Mouse (Mus musculus) heart, adult 2 months (tissue): ENCODE results near the gene Krtcap2. TPM values are rescaled to one million over a fixed set of nuclear protein-coding genes. Genes with fewer than 3 reads are reported as not detected.

Experiments used
- DNase-seq, 2 experiments: peaks; one replicate each; pipeline ENCODE4 v3.0.0; 2021
- H3K27ac ChIP-seq: fragments of 200-600 bp; 2 replicates; pipeline ENCODE4 v1.8.1; 2022
- H3K27me3 ChIP-seq: fragments of 200-500 bp; 2 replicates; pipeline ENCODE4 v1.6.1; 2012; ENCODE audit warnings: mild to moderate bottlenecking, low read length, inconsistent platforms, mixed read lengths; ENCODE audit not compliant: control insufficient read depth, insufficient read depth
- H3K36me3 ChIP-seq: fragments of 200-500 bp; 2 replicates; pipeline ENCODE4 v1.6.1; 2012; ENCODE audit warnings: low read length, inconsistent platforms; ENCODE audit not compliant: control insufficient read depth, insufficient read depth
- H3K4me1 ChIP-seq: fragments of 200-500 bp; 2 replicates; pipeline ENCODE4 v1.6.1; 2011; ENCODE audit warnings: low read length; ENCODE audit not compliant: control insufficient read depth, insufficient read depth
- H3K4me3 ChIP-seq: fragments of 200-600 bp; 2 replicates; pipeline ENCODE4 v1.8.1; 2022
- H3K79me2 ChIP-seq: fragments of 200-500 bp; replicated peaks from 2 replicates; pipeline ENCODE4 v1.6.1; 2012; ENCODE audit warnings: mild to moderate bottlenecking, inconsistent platforms, low read length, moderate library complexity, mixed read lengths; ENCODE audit not compliant: control insufficient read depth, insufficient read depth
- H3K9ac ChIP-seq: fragments of 200-500 bp; 2 replicates; pipeline ENCODE4 v1.6.1; 2012; ENCODE audit warnings: low read depth, mild to moderate bottlenecking, control low read depth, inconsistent platforms, low read length, mixed read lengths
- CTCF ChIP-seq: fragments of 200-600 bp; IDR thresholded peaks from 2 replicates; pipeline ENCODE4 v1.8.1; 2022; ENCODE audit warnings: antibody characterized with exemption, mild to moderate bottlenecking, moderate library complexity
- EP300 ChIP-seq: fragments of 200-500 bp; IDR thresholded peaks from 2 replicates; pipeline ENCODE4 v1.6.1; 2011; ENCODE audit warnings: low read depth, low read length, control low read depth; ENCODE audit not compliant: insufficient read depth
- POLR2A ChIP-seq: fragments of 200-500 bp; IDR thresholded peaks from 2 replicates; pipeline ENCODE4 v1.6.1; 2011; ENCODE audit warnings: mild to moderate bottlenecking, low read depth, low read length, control low read depth; ENCODE audit not compliant: insufficient read depth
- WGBS: fragments of 180-500 bp; shearing (Covaris S2); methylation state at CpG from one replicate; pipeline ENCODE4 v1.1.7; 2018; 5-methylcytosine and 5-hydroxymethylcytosine counted together
- intact Hi-C: fragments of 180-260 bp; cut with DNase I; formaldehyde crosslinking; loops from one replicate; pipeline ENCODE4 v1.15.1; 2025
- polyA plus RNA-seq: library from polyadenylated mRNA; depleted of rRNA; stranded (reverse); fragments of >200 nt; gene quantifications from 2 replicates; pipeline ENCODE4 v1.2.3, GENCODE M21; 2012
- total RNA-seq, 2 experiments: library from RNA; stranded (reverse); gene quantifications; 2 replicates each; pipeline ENCODE4 v1.2.3; 2021

Gene Krtcap2
- total and polyA plus RNA-seq, 3 experiments, result 80.7 to 116 (median 95.7) TPM

DNA sequence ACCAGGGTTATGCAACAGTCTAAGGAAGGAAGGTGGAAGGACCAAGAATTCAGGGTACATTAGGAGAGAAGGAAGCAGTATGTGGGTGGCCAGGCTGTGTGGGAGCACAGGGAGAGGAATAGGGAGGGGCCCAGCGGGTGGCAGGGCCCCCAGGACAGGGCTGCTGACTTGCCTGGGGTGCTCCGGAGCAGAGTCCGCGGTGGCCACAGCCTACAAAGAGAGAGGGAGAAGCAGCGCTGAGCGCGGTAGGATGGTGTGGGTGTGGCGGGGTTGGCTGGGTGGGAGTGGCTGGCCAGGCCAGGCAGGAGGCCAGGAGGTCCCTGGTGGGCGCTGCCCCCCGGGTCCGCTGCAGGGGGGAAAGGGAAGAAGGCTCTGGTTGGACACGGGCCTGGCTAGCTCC is 7.3 kb upstream of the Krtcap2 start:
- DNase-seq, result no peak
- WGBS, result 54% methylated on average over 12 of the region's 12 CpGs
- no peaks in the 10 kb centered on the region for H3K4me1 ChIP-seq

DNA sequence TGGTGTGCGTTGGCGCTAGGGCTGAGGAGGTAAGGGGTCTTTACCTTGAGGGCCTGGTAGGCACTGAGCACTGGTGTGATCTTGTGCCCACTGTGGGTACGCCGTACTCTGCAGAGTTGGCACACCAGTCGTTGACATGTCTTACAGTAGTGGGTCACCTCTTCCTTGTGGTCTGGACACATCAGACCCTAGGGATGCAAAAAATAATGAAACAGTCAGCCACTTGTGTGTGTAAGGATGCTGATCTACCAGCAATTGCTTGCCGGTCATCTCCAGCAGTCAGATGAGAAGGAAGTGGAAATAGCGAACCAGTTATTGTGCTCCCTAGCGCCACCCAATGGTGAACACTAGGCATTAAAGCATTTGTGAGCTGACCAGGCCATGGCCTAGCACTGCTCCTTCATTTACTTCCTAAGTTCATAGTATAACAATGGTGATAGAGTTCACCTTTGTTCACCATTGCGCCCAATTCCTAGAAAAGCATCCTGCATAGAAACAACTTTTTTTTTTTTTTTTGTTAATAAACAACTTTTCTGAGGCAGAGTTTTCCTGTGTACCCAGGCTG is 3.4 kb upstream of the Krtcap2 start:
- WGBS, result 67% methylated on average over 9 of the region's 9 CpGs
- TF ChIP-seq POLR2A, result no peak
- peak; percentile 74 for TF ChIP-seq CTCF
- no peak for TF ChIP-seq EP300
- intact Hi-C loops, result no loop called here
- H3K27ac ChIP-seq, result no peak overlapping the region
- H3K27me3 ChIP-seq, result no peaks in the 10 kb centered on the region
- no peak overlapping the region for H3K4me3 ChIP-seq
- H3K9ac ChIP-seq, result no peak overlapping the region
- peaks cover 1% of the 10 kb centered on the region; the same call in 1 of the 2 replicates for H3K4me1 ChIP-seq
- H3K79me2 ChIP-seq, result no peaks in the 10 kb centered on the region
- H3K36me3 ChIP-seq, result no peaks in the 10 kb centered on the region
- peak in 1 of 2 experiments; percentile 53 for DNase-seq

More for the DNA sequence above, 7.3 kb upstream of the Krtcap2 start:
- Histone ChIP-seq H3K27ac (no peak overlapping the region), H3K9ac (no peak overlapping the region), H3K4me3 (no peak overlapping the region), H3K36me3 (no peaks in the 10 kb centered on the region), H3K79me2 (no peaks in the 10 kb centered on the region), H3K27me3 (no peaks in the 10 kb centered on the region)
- TF ChIP-seq POLR2A (no peak), CTCF (no peak), EP300 (no peak)
- intact Hi-C loops, result no loop called here

DNA sequence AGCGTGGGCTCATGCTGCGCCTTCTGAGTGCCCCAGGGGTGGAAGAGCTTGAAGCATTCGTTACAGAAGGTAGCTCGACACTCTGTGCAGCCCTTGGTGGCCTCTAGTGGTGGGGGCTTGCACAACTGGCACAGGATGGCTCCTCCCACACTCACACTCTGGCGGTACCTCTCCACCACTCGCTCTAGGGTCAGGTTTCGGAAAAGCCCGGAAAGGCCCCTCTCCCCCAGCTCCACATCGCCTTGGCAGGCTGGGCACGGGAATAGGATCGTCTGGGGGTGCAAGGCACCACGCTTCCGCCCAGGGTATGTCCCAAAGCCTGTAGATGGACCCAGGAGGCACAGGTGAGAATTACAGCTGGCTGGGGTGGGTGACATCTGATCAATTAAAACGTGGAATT is 2.2 kb upstream of the Krtcap2 start:
- no peak overlapping the region for H3K4me3 ChIP-seq
- no peak overlapping the region for H3K9ac ChIP-seq
- no peak for TF ChIP-seq EP300
- TF ChIP-seq CTCF, result peak; percentile 61
- no peak for TF ChIP-seq POLR2A
- H3K79me2 ChIP-seq, result no peaks in the 10 kb centered on the region
- peaks cover 1% of the 10 kb centered on the region; the same call in 1 of the 2 replicates for H3K4me1 ChIP-seq
- intact Hi-C loops, result no loop called here
- no peaks in the 10 kb centered on the region for H3K27me3 ChIP-seq
- H3K27ac ChIP-seq, result no peak overlapping the region
- H3K36me3 ChIP-seq, result no peaks in the 10 kb centered on the region
- DNase-seq, result peak in 1 of 2 experiments; percentile 50
- WGBS, result 36% methylated on average over 14 of the region's 14 CpGs

DNA sequence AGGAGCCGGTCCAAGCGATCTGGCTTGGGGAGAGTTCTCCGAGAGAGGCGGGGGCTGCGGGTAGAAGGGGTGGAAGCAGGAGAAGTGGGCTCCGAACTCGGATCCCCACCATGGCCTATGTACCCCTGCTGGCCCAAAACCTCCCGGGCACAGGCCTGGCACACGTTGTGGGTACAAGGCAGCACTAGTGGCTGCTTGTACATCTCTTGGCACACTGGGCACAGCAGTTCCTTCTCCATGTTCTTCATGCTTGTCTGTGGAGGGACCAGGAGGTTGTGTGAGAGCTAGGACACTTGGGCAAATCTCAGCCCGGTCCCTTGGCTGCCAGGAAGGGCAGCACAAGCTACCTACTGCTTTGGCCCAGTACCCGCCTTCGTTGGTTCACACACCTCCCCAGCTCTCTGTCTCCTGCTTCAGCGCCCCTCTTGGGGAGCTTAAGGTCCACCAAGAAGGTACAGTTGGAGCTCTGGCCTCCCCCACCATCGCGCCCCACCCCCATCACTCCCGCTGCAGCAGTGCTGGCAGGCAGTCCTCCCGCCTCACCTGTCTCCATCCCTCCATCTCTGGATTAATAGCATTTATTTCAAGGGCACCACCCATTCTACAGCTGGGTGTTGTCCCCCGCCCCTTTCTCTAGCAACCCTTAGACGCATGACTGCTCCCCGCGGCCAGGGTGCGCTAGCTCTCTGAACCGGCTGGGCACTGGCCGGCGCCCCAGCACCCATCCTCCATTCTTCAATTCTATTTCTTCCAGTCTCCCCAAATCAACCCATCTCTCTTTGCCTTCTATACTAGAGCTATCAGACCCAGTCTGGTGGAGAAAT is 1.4 kb upstream of the Krtcap2 start:
- H3K4me3 ChIP-seq, result no peak overlapping the region; the same call in 1 of the 2 replicates
- intact Hi-C loops, result no loop called here
- H3K36me3 ChIP-seq, result no peaks in the 10 kb centered on the region
- H3K9ac ChIP-seq, result no peak overlapping the region
- no peak for DNase-seq
- WGBS, result 31% methylated on average over 25 of the region's 25 CpGs
- H3K4me1 ChIP-seq, result peaks cover 1% of the 10 kb centered on the region; the same call in 1 of the 2 replicates
- no peaks in the 10 kb centered on the region for H3K79me2 ChIP-seq
- no peak overlapping the region for H3K27ac ChIP-seq
- H3K27me3 ChIP-seq, result no peaks in the 10 kb centered on the region
- TF ChIP-seq POLR2A (no peak), CTCF (peak; percentile 51)

DNA sequence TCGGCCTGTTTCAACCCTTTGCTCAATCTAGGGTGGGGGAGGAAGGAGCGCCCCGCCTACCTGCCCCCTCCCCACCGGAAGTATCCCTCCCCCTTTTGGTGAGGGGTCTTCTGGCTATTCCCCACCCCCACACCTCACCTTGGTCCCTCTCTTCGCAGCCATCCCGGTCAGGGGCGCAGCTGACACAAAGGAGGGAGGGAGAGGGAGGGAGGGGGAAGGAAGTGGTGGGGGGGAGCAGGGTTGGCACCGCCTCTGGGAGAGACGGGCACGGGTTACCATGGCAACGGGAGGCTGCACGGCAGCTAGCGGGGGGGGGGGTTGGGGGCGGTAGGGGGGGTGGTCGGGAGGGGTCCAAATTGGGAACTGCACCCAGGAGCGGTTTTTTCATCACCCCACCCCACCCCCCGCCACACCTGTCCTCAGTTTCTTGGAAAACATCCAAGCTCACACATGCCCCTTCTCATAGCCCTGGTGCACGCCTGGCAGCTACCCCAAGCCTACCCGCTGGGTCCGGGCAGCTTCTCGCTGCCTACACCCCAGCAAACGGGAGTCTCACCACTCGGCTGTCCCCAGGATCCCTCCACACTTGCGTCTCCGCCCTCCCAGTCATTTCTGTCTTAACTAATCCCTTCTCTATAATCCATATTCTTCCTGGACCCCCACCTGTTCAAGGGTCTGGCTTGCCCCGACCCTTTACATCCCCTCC is 631 bp upstream of the Krtcap2 start:
- no peak for TF ChIP-seq EP300
- no peak for TF ChIP-seq CTCF
- no peak for TF ChIP-seq POLR2A
- peak overlapping the region; percentile 97 for H3K4me3 ChIP-seq
- H3K36me3 ChIP-seq, result no peaks in the 10 kb centered on the region
- peak overlapping the region; percentile 37 for H3K9ac ChIP-seq
- no peaks in the 10 kb centered on the region for H3K27me3 ChIP-seq
- no peak for DNase-seq
- H3K4me1 ChIP-seq, result peaks cover 1% of the 10 kb centered on the region; the same call in 1 of the 2 replicates
- H3K27ac ChIP-seq, result peak overlapping the region; percentile 7; the same call in 1 of the 2 replicates
- no peaks in the 10 kb centered on the region for H3K79me2 ChIP-seq
- intact Hi-C loops, result no loop called here
- WGBS, result 2% methylated on average over 22 of the region's 26 CpGs
